Mouse (Mus musculus): ENCODE data around the gene Ggt6. TPM values are rescaled to one million over a fixed set of nuclear protein-coding genes. Genes with fewer than 3 reads are reported as not detected.
"Not testable (repeated sequence)": the region's sequence is repeated elsewhere in the genome, so short reads cannot be mapped to it uniquely, and the experiment has no call there.

Gene Ggt6
- total RNA-seq, 2 experiments from 2014 or later: 0.79 to 5.3 TPM

GRCm38 (mm10) chr11:72440597-72440964 is 5.3 kb downstream of the Ggt6 start:
- not testable (repeated sequence) for DNase-seq

- DNase-seq: peak; percentile 98 to 99
Measured at GRCm38 (mm10) chr11:72440965-72441664, 5.8 kb downstream of the Ggt6 start, which contains the start of gene Mybbp1a. Mybbp1a (plus strand) TSS chr11:72441355.

- DNase-seq: peak; percentile 44 to 59
Measured at GRCm38 (mm10) chr11:72446311-72447105, 11.2 kb downstream of the Ggt6 start.

GRCm38 (mm10) chr11:72447475-72447874 is 12.1 kb downstream of the Ggt6 start:
- DNase-seq: no peak

GRCm38 (mm10) chr11:72452140-72452665 is 16.9 kb downstream of the Ggt6 start:
- no peak for DNase-seq

- no peak for DNase-seq
Measured at GRCm38 (mm10) chr11:72453105-72453953, 18.0 kb downstream of the Ggt6 start.

- DNase-seq: no peak
Measured at GRCm38 (mm10) chr11:72455694-72456093, 20.4 kb downstream of the Ggt6 start.

GRCm38 (mm10) chr11:72457995-72458496 is 22.7 kb downstream of the Ggt6 start:
- DNase-seq: peak in 1 of 2 experiments; percentile 29

GRCm38 (mm10) chr11:72458502-72458901 is 23.2 kb downstream of the Ggt6 start:
- no peak for DNase-seq

- no peak for DNase-seq
Measured at GRCm38 (mm10) chr11:72461500-72461981, 26.2 kb downstream of the Ggt6 start.

GRCm38 (mm10) chr11:72464821-72465220 is 29.5 kb downstream of the Ggt6 start:
- no peak for DNase-seq

GRCm38 (mm10) chr11:72465978-72466693 is 30.8 kb downstream of the Ggt6 start:
- DNase-seq: no peak

- no peak for DNase-seq
Measured at GRCm38 (mm10) chr11:72466694-72467507, 31.6 kb downstream of the Ggt6 start.

GRCm38 (mm10) chr11:72468525-72468924 is 33.2 kb downstream of the Ggt6 start:
- DNase-seq: no peak

GRCm38 (mm10) chr11:72469217-72469616 is 33.9 kb downstream of the Ggt6 start:
- DNase-seq: peak; percentile 55 to 82

GRCm38 (mm10) chr11:72470004-72470403 is 34.7 kb downstream of the Ggt6 start:
- DNase-seq: no peak

GRCm38 (mm10) chr11:72471381-72471780 is 36.1 kb downstream of the Ggt6 start:
- DNase-seq: no peak

- no peak for DNase-seq
Measured at GRCm38 (mm10) chr11:72473540-72473939, 38.2 kb downstream of the Ggt6 start.

GRCm38 (mm10) chr11:72474926-72475325 is 39.6 kb downstream of the Ggt6 start:
- DNase-seq: no peak

GRCm38 (mm10) chr11:72475408-72475807 is 40.1 kb downstream of the Ggt6 start:
- DNase-seq: no peak
